Mouse (Mus musculus): ENCODE results near the gene Sun2. TPM values are rescaled to one million over a fixed set of nuclear protein-coding genes. Genes with fewer than 3 reads are reported as not detected.
A peak's percentile ranks its signal among the peaks of the same experiment; 100 is the strongest.

Sun2 gene
- polyA plus RNA-seq, 1 experiment from 2014 or later = 5.5 TPM

GRCm38 (mm10) chr15:79741173-79741858 lies 1.0 kb downstream of the Sun2 start:
- Histone ChIP-seq H3K27me3 (replicated peaks) (no peaks in the 10 kb centered on the region), H3K9ac (replicated peaks) (peak overlapping the region; percentile 89), H3K36me3 (peaks cover 30% of the 10 kb centered on the region), H3K4me2 (peak overlapping the region; percentile 87), H3K4me1 (peaks cover 31% of the 10 kb centered on the region), H3K27ac (replicated peaks) (peak overlapping the region; percentile 76), H3K9me3 (replicated peaks) (no peaks in the 10 kb centered on the region), H3K4me3 (replicated peaks) (peak overlapping the region; percentile 96)
- WGBS = 27% methylated on average over 14 of the region's 14 CpGs
- ATAC-seq (ENCODE audit: low FRiP score) = no peak

GRCm38 (mm10) chr15:79740739-79741138 lies 1.6 kb downstream of the Sun2 start:
- Histone ChIP-seq H3K9ac (replicated peaks) (peak overlapping the region; percentile 89; the same call in 1 of the 2 replicates), H3K36me3 (peaks cover 33% of the 10 kb centered on the region), H3K9me3 (replicated peaks) (no peaks in the 10 kb centered on the region), H3K4me1 (peaks cover 31% of the 10 kb centered on the region), H3K27ac (replicated peaks) (no peak overlapping the region), H3K4me3 (replicated peaks) (peak overlapping the region; percentile 96), H3K27me3 (replicated peaks) (no peaks in the 10 kb centered on the region), H3K4me2 (peak overlapping the region; percentile 87)
- WGBS = 81% methylated on average over 3 of the region's 3 CpGs
- no peak for ATAC-seq (ENCODE audit: low FRiP score)

- H3K4me2 ChIP-seq = no peak overlapping the region
- no peak overlapping the region for H3K27ac ChIP-seq (replicated peaks)
- H3K36me3 ChIP-seq = peaks cover 84% of the 10 kb centered on the region
- no peaks in the 10 kb centered on the region for H3K27me3 ChIP-seq (replicated peaks)
- WGBS = 84% methylated on average over 8 of the region's 8 CpGs
- no peak overlapping the region for H3K9ac ChIP-seq (replicated peaks)
- peaks cover 2% of the 10 kb centered on the region; the same call in 1 of the 2 replicates for H3K4me1 ChIP-seq
- no peak overlapping the region for H3K4me3 ChIP-seq (replicated peaks)
- ATAC-seq (ENCODE audit: low FRiP score) = no peak
- no peaks in the 10 kb centered on the region for H3K9me3 ChIP-seq (replicated peaks)
These were observed 8.0 kb downstream of the Sun2 start for GRCm38 (mm10) chr15:79734311-79734710.

GRCm38 (mm10) chr15:79733640-79734039 lies 8.7 kb downstream of the Sun2 start:
- H3K9ac ChIP-seq (replicated peaks) = no peak overlapping the region
- H3K27me3 ChIP-seq (replicated peaks) = no peaks in the 10 kb centered on the region
- no peak overlapping the region for H3K4me2 ChIP-seq
- no peaks in the 10 kb centered on the region for H3K9me3 ChIP-seq (replicated peaks)
- peaks cover 84% of the 10 kb centered on the region for H3K36me3 ChIP-seq
- no peaks in the 10 kb centered on the region for H3K4me1 ChIP-seq
- H3K4me3 ChIP-seq (replicated peaks) = no peak overlapping the region
- no peak overlapping the region for H3K27ac ChIP-seq (replicated peaks)
- ATAC-seq (ENCODE audit: low FRiP score) = no peak
- WGBS = 72% methylated on average over 4 of the region's 4 CpGs

GRCm38 (mm10) chr15:79733192-79733591 lies 9.1 kb downstream of the Sun2 start:
- H3K4me3 ChIP-seq (replicated peaks) = no peak overlapping the region
- no peaks in the 10 kb centered on the region for H3K27me3 ChIP-seq (replicated peaks)
- peaks cover 84% of the 10 kb centered on the region for H3K36me3 ChIP-seq
- 95% methylated on average over 8 of the region's 8 CpGs for WGBS
- no peak overlapping the region for H3K27ac ChIP-seq (replicated peaks)
- H3K4me2 ChIP-seq = no peak overlapping the region
- no peaks in the 10 kb centered on the region for H3K9me3 ChIP-seq (replicated peaks)
- no peaks in the 10 kb centered on the region for H3K4me1 ChIP-seq
- no peak overlapping the region for H3K9ac ChIP-seq (replicated peaks)
- no peak for ATAC-seq (ENCODE audit: low FRiP score)

GRCm38 (mm10) chr15:79731554-79731953 lies 10.8 kb downstream of the Sun2 start:
- Histone ChIP-seq H3K9me3 (replicated peaks) (no peaks in the 10 kb centered on the region), H3K27me3 (replicated peaks) (no peaks in the 10 kb centered on the region), H3K4me2 (no peak overlapping the region), H3K36me3 (peaks cover 86% of the 10 kb centered on the region), H3K9ac (replicated peaks) (no peak overlapping the region), H3K4me3 (replicated peaks) (no peak overlapping the region), H3K27ac (replicated peaks) (no peak overlapping the region), H3K4me1 (no peaks in the 10 kb centered on the region)
- no peak for ATAC-seq (ENCODE audit: low FRiP score)
- WGBS = 79% methylated on average over 7 of the region's 7 CpGs

GRCm38 (mm10) chr15:79728731-79729388 lies 13.5 kb downstream of the Sun2 start:
- 85% methylated on average over 10 of the region's 10 CpGs for WGBS
- Histone ChIP-seq H3K27me3 (replicated peaks) (no peaks in the 10 kb centered on the region), H3K4me2 (no peak overlapping the region), H3K9ac (replicated peaks) (no peak overlapping the region), H3K4me1 (no peaks in the 10 kb centered on the region), H3K9me3 (replicated peaks) (no peaks in the 10 kb centered on the region), H3K4me3 (replicated peaks) (no peak overlapping the region), H3K27ac (replicated peaks) (no peak overlapping the region), H3K36me3 (peaks cover 85% of the 10 kb centered on the region)
- ATAC-seq (ENCODE audit: low FRiP score) = no peak

- Histone ChIP-seq H3K4me2 (no peak overlapping the region), H3K27me3 (replicated peaks) (no peaks in the 10 kb centered on the region), H3K9me3 (replicated peaks) (no peaks in the 10 kb centered on the region), H3K36me3 (peaks cover 79% of the 10 kb centered on the region), H3K9ac (replicated peaks) (no peak overlapping the region), H3K4me3 (replicated peaks) (no peak overlapping the region), H3K4me1 (no peaks in the 10 kb centered on the region), H3K27ac (replicated peaks) (no peak overlapping the region)
- 58% methylated on average over 5 of the region's 5 CpGs for WGBS
- no peak for ATAC-seq (ENCODE audit: low FRiP score)
These were observed 14.0 kb downstream of the Sun2 start for GRCm38 (mm10) chr15:79728311-79728710.

- Histone ChIP-seq H3K27ac (replicated peaks) (no peak overlapping the region), H3K9ac (replicated peaks) (no peak overlapping the region), H3K36me3 (peaks cover 75% of the 10 kb centered on the region), H3K4me1 (no peaks in the 10 kb centered on the region), H3K9me3 (replicated peaks) (no peaks in the 10 kb centered on the region), H3K27me3 (replicated peaks) (no peaks in the 10 kb centered on the region), H3K4me2 (no peak overlapping the region), H3K4me3 (replicated peaks) (no peak overlapping the region)
- WGBS = 91% methylated on average over 6 of the region's 6 CpGs
- ATAC-seq (ENCODE audit: low FRiP score) = no peak
These were observed 14.5 kb downstream of the Sun2 start for GRCm38 (mm10) chr15:79727840-79728239.

- Histone ChIP-seq H3K4me3 (replicated peaks) (no peak overlapping the region), H3K4me2 (no peak overlapping the region), H3K9ac (replicated peaks) (no peak overlapping the region), H3K27ac (replicated peaks) (no peak overlapping the region; the same call in 1 of the 2 replicates), H3K27me3 (replicated peaks) (no peaks in the 10 kb centered on the region), H3K4me1 (no peaks in the 10 kb centered on the region), H3K9me3 (replicated peaks) (no peaks in the 10 kb centered on the region), H3K36me3 (peaks cover 65% of the 10 kb centered on the region)
- no peak for ATAC-seq (ENCODE audit: low FRiP score)
- 91% methylated on average over 11 of the region's 11 CpGs for WGBS
These were observed 17.0 kb downstream of the Sun2 start for GRCm38 (mm10) chr15:79725190-79725789.

GRCm38 (mm10) chr15:79723439-79723838 lies 18.9 kb downstream of the Sun2 start:
- no peak overlapping the region for H3K4me3 ChIP-seq (replicated peaks)
- H3K9ac ChIP-seq (replicated peaks) = no peak overlapping the region
- ATAC-seq (ENCODE audit: low FRiP score) = no peak
- H3K4me2 ChIP-seq = no peak overlapping the region
- H3K9me3 ChIP-seq (replicated peaks) = no peaks in the 10 kb centered on the region
- peaks cover 67% of the 10 kb centered on the region for H3K36me3 ChIP-seq
- no peaks in the 10 kb centered on the region for H3K27me3 ChIP-seq (replicated peaks)
- no peaks in the 10 kb centered on the region for H3K4me1 ChIP-seq
- 35% methylated on average over 1 of the region's 1 CpGs for WGBS
- peak overlapping the region; percentile 23; the same call in 1 of the 2 replicates for H3K27ac ChIP-seq (replicated peaks)

- Histone ChIP-seq H3K36me3 (peaks cover 67% of the 10 kb centered on the region), H3K27ac (replicated peaks) (no peak overlapping the region), H3K4me1 (no peaks in the 10 kb centered on the region), H3K9me3 (replicated peaks) (no peaks in the 10 kb centered on the region), H3K9ac (replicated peaks) (no peak overlapping the region), H3K27me3 (replicated peaks) (no peaks in the 10 kb centered on the region), H3K4me2 (no peak overlapping the region), H3K4me3 (replicated peaks) (no peak overlapping the region)
- no peak for ATAC-seq (ENCODE audit: low FRiP score)
- WGBS = 93% methylated on average over 4 of the region's 4 CpGs
These were observed 21.5 kb downstream of the Sun2 start for GRCm38 (mm10) chr15:79720796-79721195.

Measured in neural tube, embryonic 15.5 days (tissue).